In the genomic region with DNA sequence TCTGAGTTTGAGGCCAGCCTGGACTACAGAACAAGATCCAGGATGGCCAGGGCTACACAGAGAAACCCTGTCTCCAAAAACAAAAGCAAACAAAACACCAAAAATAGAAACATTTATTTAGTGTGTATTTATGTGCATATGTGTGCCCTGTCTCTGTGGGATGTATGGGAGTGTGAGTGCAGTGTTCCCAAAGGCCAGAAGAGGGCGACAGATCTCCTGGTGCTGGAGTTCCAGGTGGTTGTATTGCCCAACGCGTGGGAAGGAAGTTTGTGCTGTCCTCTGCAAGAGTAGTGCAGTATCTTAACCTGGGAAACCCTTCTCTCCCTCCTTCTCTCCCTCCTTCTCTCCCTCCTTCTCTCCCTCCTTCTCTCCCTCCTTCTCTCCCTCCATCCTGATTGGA, we compare ENCODE assay signal across 12 mouse cellular contexts. TPM values are rescaled to one million over a fixed set of nuclear protein-coding genes. Genes with fewer than 3 reads are reported as not detected.
DNase-seq lines count a peak whose midpoint lies in the region; ATAC-seq lines count a peak whose summit lies in the region.
"Had no signal": no experiment of that assay in that cellular context is flagged by ENCODE, and none has a peak within 500 bp of the region (broad histone marks: within the 10 kb centered on the region; RNA-seq: fewer than 3 reads in every experiment).

No protein-coding gene starts in this region.

- H3K27me3 ChIP-seq in limb, embryonic 11.5 days (ENCODE audit: control insufficient read depth, insufficient read depth, low read length) = no peaks in the 10 kb centered on the region
- no peaks in the 10 kb centered on the region for H3K27me3 ChIP-seq in limb, embryonic 10.5 days (ENCODE audit: low read depth, poor library complexity, severe bottlenecking)
- H3K27me3 ChIP-seq: midbrain, embryonic 12.5 days had no signal

- peak; percentile 50 for DNase-seq in CD4-positive, CD25-positive, alpha-beta regulatory T cell, adult 2 months (ENCODE audit: low read depth, low spot score)
- peak; percentile 28 for DNase-seq in limb, embryonic 11.5 days (ENCODE audit: low spot score)
- DNase-seq in limb, embryonic 10.5 days (ENCODE audit: low spot score) = no peak
- DNase-seq in WW6 (ENCODE audit: low read depth, low spot score) = peak; percentile 67
- no peak for DNase-seq in left cerebral cortex, postnatal 36 days (ENCODE audit: low spot score in 2 of 2)
- no peak for DNase-seq in left cerebral cortex, adult 11 months (ENCODE audit: low spot score)
- DNase-seq: kidney, postnatal 10 days; left cerebral cortex, postnatal 4 days had no signal

- H3K36me3 ChIP-seq in limb, embryonic 11.5 days (ENCODE audit: control insufficient read depth, insufficient read depth, low read length) = no peaks in the 10 kb centered on the region
- no peaks in the 10 kb centered on the region for H3K36me3 ChIP-seq in limb, embryonic 10.5 days

- intact Hi-C loops in left cerebral cortex, postnatal 36 days (cut with DNase I) = no loop called here

- no peaks in the 10 kb centered on the region for H3K9me3 ChIP-seq in limb, embryonic 11.5 days (ENCODE audit: control insufficient read depth, low read length)
- no peaks in the 10 kb centered on the region for H3K9me3 ChIP-seq in limb, embryonic 10.5 days (replicated peaks)
- H3K9me3 ChIP-seq: midbrain, embryonic 12.5 days had no signal

- H3K9ac ChIP-seq in limb, embryonic 11.5 days (ENCODE audit: low read length) = no peak overlapping the region
- H3K9ac ChIP-seq: midbrain, embryonic 12.5 days had no signal

- no peak overlapping the region for H3K27ac ChIP-seq in limb, embryonic 11.5 days (replicated peaks; ENCODE audit: low read depth, low read length)
- no peak overlapping the region for H3K27ac ChIP-seq in limb, embryonic 10.5 days
- H3K27ac ChIP-seq: midbrain, embryonic 12.5 days had no signal

- no peak for ATAC-seq in CD4-positive, CD25-positive, alpha-beta regulatory T cell, adult 4 months
- no peak for ATAC-seq in limb, embryonic 11.5 days (ENCODE audit: insufficient number of reproducible peaks, low FRiP score, low TSS enrichment, low read depth)
- ATAC-seq in megakaryocyte, adult 5-6 weeks (ENCODE audit: poor library complexity, severe bottlenecking) = peak; percentile 71

- WGBS in limb, embryonic 11.5 days = 34% methylated on average over 3 of the region's 3 CpGs
- 54% methylated on average over 3 of the region's 3 CpGs for WGBS in limb, embryonic 10.5 days

- H3K4me3 ChIP-seq in limb, embryonic 11.5 days (ENCODE audit: low read depth, low read length) = no peak overlapping the region
- H3K4me3 ChIP-seq in limb, embryonic 10.5 days = no peak overlapping the region
- H3K4me3 ChIP-seq: midbrain, embryonic 12.5 days had no signal

- H3K4me2 ChIP-seq in limb, embryonic 11.5 days (ENCODE audit: low read depth, severe bottlenecking) = no peak overlapping the region
- H3K4me2 ChIP-seq: midbrain, embryonic 12.5 days had no signal

- no peaks in the 10 kb centered on the region for H3K4me1 ChIP-seq in limb, embryonic 11.5 days (ENCODE audit: control insufficient read depth, insufficient read depth, low read length)
- no peaks in the 10 kb centered on the region for H3K4me1 ChIP-seq in limb, embryonic 10.5 days
- H3K4me1 ChIP-seq: midbrain, embryonic 12.5 days had no signal

RNA-seq across cellular contexts. Expression of a gene that starts 17.6 kb away (rescaled TPM):
- 10 to 100 TPM; 10.2 to 17.1 TPM for polyA plus RNA-seq in CD4-positive, CD25-positive, alpha-beta regulatory T cell, adult 4 months (2017; shearing (Covaris generic))
- polyA plus RNA-seq in limb, embryonic 11.5 days (2014; fragmentation: Nextera tagmentation; extraction: Ambion mirVana) = 11.2 and 11.5 TPM in 2 replicates
- polyA plus RNA-seq in limb, embryonic 10.5 days (2016; fragmentation: Nextera tagmentation; extraction: Ambion mirVana) = 9.2 and 9.6 TPM in 2 replicates
- total RNA-seq in megakaryocyte, adult 5-6 weeks (2015) = 1.3 and 2.4 TPM in 2 replicates
- total RNA-seq in megakaryocyte, adult 5-6 weeks (2017) = 0.57 and 1.9 TPM in 2 replicates
- 10 to 100 TPM; 19.2 to 20.8 TPM for total RNA-seq in left cerebral cortex, postnatal 36 days (2021)

RNA-seq across cellular contexts. Expression of a gene that starts 27.7 kb away (rescaled TPM):
- polyA plus RNA-seq in CD4-positive, CD25-positive, alpha-beta regulatory T cell, adult 4 months (2017; shearing (Covaris generic)) = under 1 TPM; 0.74 to 0.75 TPM
- polyA plus RNA-seq in limb, embryonic 11.5 days (2014; fragmentation: Nextera tagmentation; extraction: Ambion mirVana) = 2.1 and 2.3 TPM in 2 replicates
- polyA plus RNA-seq in limb, embryonic 10.5 days (2016; fragmentation: Nextera tagmentation; extraction: Ambion mirVana) = 1.4 and 1.6 TPM in 2 replicates
- 1.7 and 2.0 TPM in 2 replicates for total RNA-seq in megakaryocyte, adult 5-6 weeks (2015)
- total RNA-seq in megakaryocyte, adult 5-6 weeks (2017) = 0.57 and 0.59 TPM in 2 replicates
- under 1 TPM; 0.37 to 0.57 TPM for total RNA-seq in left cerebral cortex, postnatal 36 days (2021)

RNA-seq across cellular contexts. Expression of a gene that starts 37.6 kb away (rescaled TPM):
- polyA plus RNA-seq in CD4-positive, CD25-positive, alpha-beta regulatory T cell, adult 4 months (2017; shearing (Covaris generic)) = not detected
- polyA plus RNA-seq in limb, embryonic 11.5 days (2014; fragmentation: Nextera tagmentation; extraction: Ambion mirVana) = 0.28 and 0.35 TPM in 2 replicates
- 0.40 TPM in 2 replicates for polyA plus RNA-seq in limb, embryonic 10.5 days (2016; fragmentation: Nextera tagmentation; extraction: Ambion mirVana)
- not detected in 2 replicates for total RNA-seq in megakaryocyte, adult 5-6 weeks (2015)
- total RNA-seq in megakaryocyte, adult 5-6 weeks (2017) = not detected in 2 replicates
- 1 to 10 TPM in 1 of 2 experiments, under 1 TPM in 1; 0.91 to 1.0 TPM for total RNA-seq in left cerebral cortex, postnatal 36 days (2021)
- total RNA-seq: neutrophil, adult 5-6 weeks had no signal

RNA-seq across cellular contexts. Expression of a gene that starts 41.4 kb away (rescaled TPM):
- 100 to 1,000 TPM in 1 of 2 experiments, 10 to 100 TPM in 1; 71.9 to 150 TPM for polyA plus RNA-seq in CD4-positive, CD25-positive, alpha-beta regulatory T cell, adult 4 months (2017; shearing (Covaris generic))
- 5.0 and 5.8 TPM in 2 replicates for polyA plus RNA-seq in limb, embryonic 11.5 days (2014; fragmentation: Nextera tagmentation; extraction: Ambion mirVana)
- polyA plus RNA-seq in limb, embryonic 10.5 days (2016; fragmentation: Nextera tagmentation; extraction: Ambion mirVana) = 9.3 and 9.6 TPM in 2 replicates
- 60.6 and 62.2 TPM in 2 replicates for total RNA-seq in megakaryocyte, adult 5-6 weeks (2015)
- total RNA-seq in megakaryocyte, adult 5-6 weeks (2017) = 59.3 and 82.0 TPM in 2 replicates
- total RNA-seq in left cerebral cortex, postnatal 36 days (2021) = 10 to 100 TPM; 10.8 to 19.5 TPM

RNA-seq across cellular contexts. Expression of a gene that starts 52.1 kb away (rescaled TPM):
- under 1 TPM in 1 of 2 experiments, not detected in 1; 0.24 TPM for polyA plus RNA-seq in CD4-positive, CD25-positive, alpha-beta regulatory T cell, adult 4 months (2017; shearing (Covaris generic))
- polyA plus RNA-seq in limb, embryonic 11.5 days (2014; fragmentation: Nextera tagmentation; extraction: Ambion mirVana) = 4.4 and 4.9 TPM in 2 replicates
- polyA plus RNA-seq in limb, embryonic 10.5 days (2016; fragmentation: Nextera tagmentation; extraction: Ambion mirVana) = 5.0 and 5.9 TPM in 2 replicates
- 0.27 TPM in 1 of 2 replicates, not detected in the other for total RNA-seq in megakaryocyte, adult 5-6 weeks (2015)
- total RNA-seq in megakaryocyte, adult 5-6 weeks (2017) = 0.16 and 0.26 TPM in 2 replicates
- under 1 TPM in 1 of 2 experiments, not detected in 1; 0.32 TPM for total RNA-seq in left cerebral cortex, postnatal 36 days (2021)
- total RNA-seq: left cerebral cortex, postnatal 4 days had no signal

Comparison
In these comparisons a context has a peak if more than half of its experiments do, and no peak if none do; other contexts are left out.
1. DNase-seq: peak in CD4-positive, CD25-positive, alpha-beta regulatory T cell, adult 2 months (single experiment), limb, embryonic 11.5 days (single experiment) and WW6 (single experiment); none in limb, embryonic 10.5 days (single experiment), left cerebral cortex, postnatal 36 days (0 of 2) and left cerebral cortex, adult 11 months (single experiment).